Mouse (Mus musculus) hindbrain, embryonic 15.5 days (tissue): ENCODE measurements around the gene Crybg1. TPM values are rescaled to one million over a fixed set of nuclear protein-coding genes. Genes with fewer than 3 reads are reported as not detected.

Experiments
- ATAC-seq: fragments of 200-750 bp; cut with Nextera tagmentation; 2 replicates; pipeline ENCODE4 v1.8.0; 2017; ENCODE audit warnings: low read depth, moderate number of reproducible peaks, moderate TSS enrichment; ENCODE audit not compliant: low FRiP score
- H3K27ac ChIP-seq: fragments of 300-500 bp; sonication (generic); replicated peaks from 2 replicates; pipeline ENCODE4 v1.5.1; 2015; ENCODE audit warnings: mild to moderate bottlenecking, inconsistent platforms
- H3K27me3 ChIP-seq: fragments of 300-500 bp; sonication (generic); 2 replicates; pipeline ENCODE4 v1.6.1; 2015; ENCODE audit warnings: control low read depth, inconsistent platforms
- H3K36me3 ChIP-seq: fragments of 300-500 bp; sonication (generic); 2 replicates; pipeline ENCODE4 v1.6.1; 2015; ENCODE audit warnings: control low read depth, inconsistent platforms
- H3K4me1 ChIP-seq: fragments of 300-500 bp; sonication (generic); replicated peaks from 2 replicates; pipeline ENCODE4 v1.6.1; 2015; ENCODE audit warnings: control low read depth, inconsistent platforms
- H3K4me2 ChIP-seq: fragments of 300-500 bp; sonication (generic); 2 replicates; pipeline ENCODE4 v1.6.1; 2015; ENCODE audit warnings: moderate library complexity, mild to moderate bottlenecking, inconsistent platforms
- H3K4me3 ChIP-seq: fragments of 300-500 bp; sonication (generic); 2 replicates; pipeline ENCODE4 v1.5.1; 2015; ENCODE audit warnings: mild to moderate bottlenecking, inconsistent platforms
- H3K9ac ChIP-seq: fragments of 300-500 bp; sonication (generic); 2 replicates; pipeline ENCODE4 v1.6.1; 2015; ENCODE audit warnings: inconsistent platforms
- H3K9me3 ChIP-seq: fragments of 300-500 bp; sonication (generic); 2 replicates; pipeline ENCODE4 v1.6.1; 2016; ENCODE audit warnings: control low read depth, inconsistent platforms
- WGBS: fragments of 180-500 bp; shearing (Covaris S2); methylation state at CpG from one replicate; pipeline ENCODE4 v1.1.7; 2015; 5-methylcytosine and 5-hydroxymethylcytosine counted together
- polyA plus RNA-seq: library from polyadenylated mRNA; unstranded; fragments of >200 nt; fragmentation: Nextera tagmentation; extraction: Ambion mirVana; gene quantifications from 2 replicates; pipeline ENCODE4 v1.2.1, GENCODE M21; 2015

The Crybg1 gene
- polyA plus RNA-seq, result 0.21 and 0.31 TPM in 2 replicates

DNA sequence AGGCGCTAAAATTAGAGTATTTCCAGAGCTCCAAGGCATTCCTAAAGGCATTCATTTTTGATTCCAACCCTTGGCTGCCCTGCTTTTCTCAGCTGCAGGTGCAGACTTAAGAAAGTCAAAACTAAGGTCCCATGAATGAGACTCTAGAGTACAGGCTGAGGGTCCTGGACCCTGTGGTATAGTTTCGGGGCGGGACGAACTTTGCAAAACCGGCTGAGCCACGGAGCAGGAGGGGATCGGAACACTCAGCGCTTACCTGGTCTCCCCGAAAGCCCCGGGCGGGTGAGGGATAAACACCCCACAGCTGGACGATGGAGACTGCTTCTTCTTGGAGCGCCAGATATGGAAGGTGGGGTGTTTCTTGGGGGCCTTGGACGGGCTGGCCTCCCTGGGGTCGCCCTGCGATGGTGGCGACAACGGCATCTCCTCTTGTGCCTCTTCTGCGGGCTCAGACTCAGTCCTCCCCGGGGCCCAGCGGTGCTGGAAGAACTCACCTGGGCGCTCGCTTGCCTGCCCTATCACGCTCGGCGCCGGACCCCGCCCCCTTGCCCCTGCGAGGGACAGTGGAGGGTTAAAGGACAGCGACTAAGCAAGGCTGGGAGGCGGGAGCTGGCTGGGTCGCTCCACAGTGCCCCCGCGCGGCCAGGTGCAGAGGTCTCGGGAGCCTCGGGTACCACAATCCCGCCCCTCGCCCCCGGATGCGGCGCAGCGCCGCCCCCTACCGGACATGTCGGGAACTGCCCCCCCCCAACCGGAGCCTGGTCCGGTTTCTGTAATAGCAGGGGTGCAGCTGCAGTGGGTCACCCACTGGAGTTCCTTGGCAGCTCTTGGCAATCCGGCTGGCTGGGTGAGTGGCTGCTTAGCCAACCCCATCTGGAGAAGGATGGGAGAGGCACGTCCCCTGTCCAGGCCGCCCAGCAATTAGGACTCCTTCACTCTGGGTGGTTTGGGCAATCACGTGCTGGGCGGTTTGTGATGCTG, at the start of gene Crybg1:
TSS of gene Crybg1 (minus strand) at position 517 of the 981 bp plus-strand sequence.
- Histone ChIP-seq H3K4me2 (peak within 1 kb of the TSS; percentile 68), H3K9ac (no peak within 1 kb of the TSS), H3K4me3 (peak within 1 kb of the TSS; percentile 37), H3K36me3 (no peaks in the 10 kb centered on the region), H3K9me3 (no peaks in the 10 kb centered on the region), H3K27ac (no peak within 1 kb of the TSS), H3K4me1 (peaks cover 11% of the 10 kb centered on the region), H3K27me3 (peaks cover 14% of the 10 kb centered on the region)
- WGBS, result 4% methylated on average over 53 of the region's 53 CpGs
- peak; percentile 54; the same call in 1 of the 2 replicates for ATAC-seq

DNA sequence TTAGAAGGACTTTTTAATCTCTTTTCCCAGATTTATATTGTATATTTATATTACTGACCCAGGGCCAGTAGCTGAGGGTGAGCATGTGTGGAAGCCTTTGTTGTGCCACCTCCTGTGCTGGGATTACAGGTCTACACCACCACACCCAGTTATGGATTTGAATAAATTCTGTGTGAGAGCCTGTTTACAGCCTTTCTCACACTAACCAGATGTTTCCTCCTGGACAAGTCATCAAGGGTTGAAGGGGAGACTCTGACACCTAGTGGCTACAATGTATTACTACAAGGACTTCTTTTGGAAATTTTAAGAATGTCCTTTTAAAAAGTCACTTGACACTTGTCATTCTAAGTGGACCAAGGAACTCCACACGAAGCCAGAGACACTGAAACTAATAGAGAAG, 28.7 kb upstream of the Crybg1 start:
- no peak for ATAC-seq
- 0% methylated on average over 1 of the region's 1 CpGs for WGBS
- Histone ChIP-seq H3K9ac (no peak overlapping the region), H3K27me3 (no peaks in the 10 kb centered on the region), H3K36me3 (no peaks in the 10 kb centered on the region), H3K4me3 (no peak overlapping the region), H3K4me2 (no peak overlapping the region), H3K4me1 (no peaks in the 10 kb centered on the region), H3K27ac (no peak overlapping the region), H3K9me3 (no peaks in the 10 kb centered on the region)

DNA sequence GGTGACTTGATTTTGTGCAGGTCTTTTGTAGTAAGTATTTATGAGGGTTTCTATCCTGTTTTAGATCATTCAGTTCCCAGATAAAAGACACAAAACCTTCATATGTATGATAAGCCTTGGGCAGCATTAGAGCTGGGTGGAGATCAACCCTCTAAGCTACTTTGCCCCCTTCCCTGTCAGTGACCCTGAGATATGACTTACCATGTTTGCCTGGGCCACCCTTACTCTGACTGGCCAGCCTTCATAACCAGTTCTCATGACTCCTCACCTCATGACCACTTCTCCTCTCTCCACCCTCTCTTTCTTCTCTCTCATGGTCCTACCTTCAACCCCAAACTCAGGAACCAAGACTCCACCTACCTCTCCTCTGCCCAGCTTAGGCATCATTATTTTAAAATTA, 27.9 kb upstream of the Crybg1 start:
- no peak overlapping the region for H3K9ac ChIP-seq
- no peak overlapping the region for H3K4me3 ChIP-seq
- ATAC-seq, result no peak
- H3K4me1 ChIP-seq, result no peaks in the 10 kb centered on the region
- no peaks in the 10 kb centered on the region for H3K27me3 ChIP-seq
- H3K27ac ChIP-seq, result no peak overlapping the region
- H3K36me3 ChIP-seq, result no peaks in the 10 kb centered on the region
- no peaks in the 10 kb centered on the region for H3K9me3 ChIP-seq
- H3K4me2 ChIP-seq, result no peak overlapping the region

DNA sequence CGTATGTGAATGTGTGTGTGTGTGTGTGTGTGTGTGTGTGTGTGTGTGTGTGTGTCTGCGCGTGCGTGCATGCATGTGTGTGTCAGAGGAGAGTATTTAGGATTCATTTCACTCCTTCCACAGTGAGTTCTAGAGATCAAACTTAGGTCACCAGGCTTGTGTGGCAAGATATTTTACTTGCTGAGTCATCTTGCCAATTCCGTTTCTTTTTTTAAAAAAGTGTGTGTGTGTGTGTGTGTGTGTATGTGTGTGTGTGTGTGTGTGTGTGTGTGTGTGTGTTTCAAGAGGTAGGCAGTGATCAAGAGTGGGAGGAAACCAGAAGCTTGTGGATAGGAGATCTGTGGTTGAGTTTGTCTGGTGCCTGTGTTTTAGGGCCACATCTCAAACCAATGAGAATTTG, 27.5 kb upstream of the Crybg1 start:
- Histone ChIP-seq H3K4me2 (no peak overlapping the region), H3K36me3 (no peaks in the 10 kb centered on the region), H3K27ac (no peak overlapping the region), H3K4me3 (no peak overlapping the region), H3K9ac (no peak overlapping the region), H3K9me3 (no peaks in the 10 kb centered on the region), H3K4me1 (no peaks in the 10 kb centered on the region), H3K27me3 (no peaks in the 10 kb centered on the region)
- ATAC-seq, result no peak
- 96% methylated on average over 5 of the region's 5 CpGs for WGBS

DNA sequence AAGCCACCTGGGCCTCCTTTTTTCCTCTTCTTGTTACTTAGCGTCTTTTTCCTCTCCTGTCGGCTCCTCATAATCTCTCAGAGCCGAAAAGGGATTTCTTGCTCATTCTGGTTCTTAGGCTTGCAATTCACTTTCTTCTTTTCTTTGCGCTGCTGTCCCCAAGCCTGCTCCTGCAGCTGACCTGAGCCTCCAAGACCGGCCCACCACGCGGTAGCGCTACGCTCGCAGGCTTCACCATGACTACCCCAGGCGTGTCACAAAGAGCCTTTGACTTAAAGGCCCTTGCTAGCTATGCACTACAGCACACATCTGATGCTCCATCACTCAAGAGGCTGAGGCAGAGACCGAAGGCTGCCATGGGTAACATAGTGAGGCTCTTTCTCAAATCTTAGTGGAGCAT, 21.5 kb upstream of the Crybg1 start:
- H3K4me2 ChIP-seq, result no peak overlapping the region
- no peaks in the 10 kb centered on the region for H3K36me3 ChIP-seq
- no peak overlapping the region for H3K4me3 ChIP-seq
- WGBS, result 75% methylated on average over 12 of the region's 12 CpGs
- H3K9me3 ChIP-seq, result no peaks in the 10 kb centered on the region
- H3K27ac ChIP-seq, result no peak overlapping the region
- H3K27me3 ChIP-seq, result no peaks in the 10 kb centered on the region
- H3K4me1 ChIP-seq, result no peaks in the 10 kb centered on the region
- ATAC-seq, result no peak
- H3K9ac ChIP-seq, result no peak overlapping the region

DNA sequence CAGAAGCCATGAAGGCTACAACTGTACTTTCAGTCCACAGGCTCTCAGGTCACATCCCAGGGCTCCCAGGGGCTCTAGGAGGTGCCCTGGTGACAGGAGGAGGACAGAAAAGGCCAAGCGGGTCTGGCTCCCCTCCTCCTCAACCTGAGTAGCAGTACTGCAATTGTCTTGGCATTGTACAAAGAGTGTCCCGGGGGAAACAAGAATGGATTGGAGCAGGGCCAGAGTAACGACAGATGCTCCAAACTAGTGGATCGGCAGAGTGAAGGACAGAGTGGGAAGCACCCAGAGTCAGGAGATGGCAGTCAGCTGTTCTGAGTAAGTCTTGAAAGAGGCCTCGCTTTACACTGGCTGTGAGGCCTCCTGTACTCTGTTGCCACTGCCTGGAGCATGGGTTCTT, 18.4 kb upstream of the Crybg1 start:
- H3K36me3 ChIP-seq, result no peaks in the 10 kb centered on the region
- no peaks in the 10 kb centered on the region for H3K27me3 ChIP-seq
- no peak overlapping the region for H3K4me3 ChIP-seq
- no peak overlapping the region for H3K4me2 ChIP-seq
- H3K9me3 ChIP-seq, result no peaks in the 10 kb centered on the region
- H3K27ac ChIP-seq, result no peak overlapping the region
- no peaks in the 10 kb centered on the region for H3K4me1 ChIP-seq
- H3K9ac ChIP-seq, result no peak overlapping the region
- ATAC-seq, result no peak
- 56% methylated on average over 5 of the region's 5 CpGs for WGBS

DNA sequence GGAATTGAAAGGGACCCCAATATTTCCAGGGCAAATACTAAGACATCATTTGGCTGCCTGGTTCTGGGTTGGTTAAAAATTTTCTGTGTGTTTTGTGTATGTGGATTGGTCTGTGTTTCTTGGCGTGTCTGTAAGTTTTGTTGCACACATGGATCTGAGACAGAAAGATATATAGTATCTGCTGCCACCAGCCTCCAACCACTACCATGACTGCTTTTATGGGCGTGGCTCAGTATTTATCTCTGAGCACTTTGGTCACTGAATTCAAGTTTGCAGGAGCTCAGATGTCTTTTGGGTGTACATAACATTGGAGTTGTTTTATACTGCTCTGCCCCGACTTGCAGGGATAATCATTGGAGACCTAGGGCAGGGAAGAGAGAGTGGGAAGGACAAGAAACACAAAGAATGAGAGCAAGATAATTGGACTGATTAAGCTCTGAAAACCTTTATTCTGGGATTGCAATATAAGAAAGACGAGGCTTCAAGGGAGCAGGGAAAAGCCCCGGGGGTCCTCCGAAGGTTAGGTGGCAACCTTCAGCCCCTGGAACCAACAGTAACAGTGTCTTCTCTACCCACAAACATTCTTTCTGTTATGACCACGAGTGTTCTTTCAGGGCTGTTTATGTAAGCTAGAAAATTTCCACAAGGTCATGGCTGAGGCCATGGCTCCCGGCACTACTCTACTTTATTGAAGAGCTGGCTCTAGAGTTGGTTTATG, 15.8 kb upstream of the Crybg1 start:
- Histone ChIP-seq H3K9ac (no peak overlapping the region), H3K4me1 (no peaks in the 10 kb centered on the region), H3K4me2 (no peak overlapping the region), H3K27ac (no peak overlapping the region), H3K36me3 (no peaks in the 10 kb centered on the region), H3K27me3 (no peaks in the 10 kb centered on the region), H3K4me3 (no peak overlapping the region), H3K9me3 (no peaks in the 10 kb centered on the region)
- no peak for ATAC-seq
- WGBS, result 85% methylated on average over 8 of the region's 8 CpGs

DNA sequence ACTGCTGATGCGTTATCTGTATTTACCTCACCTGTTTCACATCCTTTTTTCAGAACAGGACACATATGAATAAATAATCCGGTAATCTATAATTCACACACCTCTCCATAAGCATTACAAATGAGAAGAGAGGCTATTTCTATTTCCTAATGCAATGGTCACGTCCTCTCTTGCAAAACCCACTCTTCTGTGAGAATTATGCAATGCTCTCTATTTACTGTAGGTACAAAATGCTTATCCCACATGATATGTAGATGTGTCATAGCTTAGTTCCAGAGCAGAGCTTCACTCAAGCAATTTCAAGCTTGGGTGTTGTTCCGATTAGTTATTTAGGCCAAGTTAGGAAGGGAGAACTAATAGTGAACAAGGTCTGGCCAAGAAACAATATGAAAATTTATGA, 14.4 kb upstream of the Crybg1 start:
- Histone ChIP-seq H3K4me2 (no peak overlapping the region), H3K9me3 (no peaks in the 10 kb centered on the region), H3K27ac (no peak overlapping the region), H3K36me3 (no peaks in the 10 kb centered on the region), H3K4me3 (no peak overlapping the region), H3K9ac (no peak overlapping the region), H3K27me3 (no peaks in the 10 kb centered on the region), H3K4me1 (no peaks in the 10 kb centered on the region)
- WGBS, result 86% methylated on average over 4 of the region's 4 CpGs
- no peak for ATAC-seq

DNA sequence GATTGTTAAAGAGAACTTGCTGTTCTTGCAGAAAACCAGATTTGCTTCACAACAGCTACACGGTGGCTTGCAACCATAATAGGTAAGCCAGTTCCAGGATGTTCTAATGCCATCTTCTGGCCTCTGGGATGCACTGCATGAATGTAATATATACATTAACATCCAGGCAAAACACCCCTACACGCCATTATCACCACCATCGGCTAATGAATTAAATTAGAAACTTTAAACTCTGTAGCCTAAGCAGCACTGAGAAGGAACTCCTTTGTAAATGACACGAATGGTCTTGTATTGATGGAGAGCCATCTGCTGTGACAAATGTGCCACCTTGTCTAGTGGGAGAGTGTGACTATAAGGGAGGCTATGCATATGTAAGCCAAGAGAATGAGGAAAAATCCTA, 11.5 kb upstream of the Crybg1 start:
- peak; percentile 69; the same call in 1 of the 2 replicates for ATAC-seq
- no peaks in the 10 kb centered on the region for H3K4me1 ChIP-seq
- H3K9me3 ChIP-seq, result no peaks in the 10 kb centered on the region
- no peaks in the 10 kb centered on the region for H3K27me3 ChIP-seq
- 53% methylated on average over 4 of the region's 4 CpGs for WGBS
- no peak overlapping the region for H3K9ac ChIP-seq
- H3K27ac ChIP-seq, result no peak overlapping the region
- no peak overlapping the region for H3K4me2 ChIP-seq
- H3K4me3 ChIP-seq, result no peak overlapping the region
- H3K36me3 ChIP-seq, result no peaks in the 10 kb centered on the region

DNA sequence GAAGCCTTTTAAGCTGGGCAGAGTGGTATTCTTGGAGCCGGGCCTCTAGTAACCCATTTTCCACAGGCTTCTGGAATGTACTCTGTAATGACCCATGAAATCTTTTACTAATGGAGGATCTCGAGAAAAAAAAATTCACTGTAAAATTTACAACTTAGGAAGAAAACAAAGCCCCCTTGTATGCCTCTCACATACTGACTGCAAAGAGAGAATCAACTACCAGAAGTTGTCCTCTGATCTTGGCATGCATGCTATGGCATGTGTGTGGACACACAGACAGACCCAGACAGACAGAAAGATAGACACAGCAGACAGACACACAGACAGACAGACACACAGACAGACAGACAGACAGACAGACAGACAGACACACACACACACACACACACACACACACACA, 8.8 kb upstream of the Crybg1 start:
- ATAC-seq, result no peak
- WGBS, result 52% methylated on average over 2 of the region's 2 CpGs

DNA sequence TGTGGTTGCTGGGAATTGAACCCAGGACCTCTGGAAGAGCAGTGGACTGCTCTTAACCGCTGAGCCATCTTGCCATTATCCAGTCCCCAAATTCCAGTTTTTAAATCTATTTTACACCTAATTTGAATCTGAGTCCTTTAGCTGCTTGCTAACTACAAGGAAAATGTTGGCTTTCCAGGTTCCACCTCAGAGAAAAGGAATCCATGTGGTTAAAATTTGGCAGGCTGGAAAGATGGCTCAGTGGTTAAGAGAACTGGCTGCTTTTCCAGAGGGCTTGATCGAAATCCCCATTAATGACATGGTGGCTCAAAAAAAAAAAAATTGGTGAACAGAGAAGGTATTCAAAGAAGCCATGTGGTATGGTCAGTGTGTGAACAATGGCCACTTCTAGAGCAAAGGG, 1.8 kb upstream of the Crybg1 start:
- ATAC-seq, result no peak
- Histone ChIP-seq H3K4me2 (no peak overlapping the region), H3K27ac (no peak overlapping the region), H3K36me3 (no peaks in the 10 kb centered on the region), H3K4me1 (peaks cover 11% of the 10 kb centered on the region), H3K9me3 (no peaks in the 10 kb centered on the region), H3K9ac (no peak overlapping the region), H3K27me3 (peaks cover 14% of the 10 kb centered on the region), H3K4me3 (no peak overlapping the region)
- WGBS, result 96% methylated on average over 2 of the region's 2 CpGs

More for the DNA sequence above, 8.8 kb upstream of the Crybg1 start:
- H3K27me3 ChIP-seq, result no peaks in the 10 kb centered on the region
- H3K4me1 ChIP-seq, result no peaks in the 10 kb centered on the region
- H3K9me3 ChIP-seq, result no peaks in the 10 kb centered on the region
- H3K36me3 ChIP-seq, result no peaks in the 10 kb centered on the region
- H3K27ac ChIP-seq, result no peak overlapping the region
- no peak overlapping the region for H3K9ac ChIP-seq
- H3K4me2 ChIP-seq, result no peak overlapping the region
- no peak overlapping the region for H3K4me3 ChIP-seq

DNA sequence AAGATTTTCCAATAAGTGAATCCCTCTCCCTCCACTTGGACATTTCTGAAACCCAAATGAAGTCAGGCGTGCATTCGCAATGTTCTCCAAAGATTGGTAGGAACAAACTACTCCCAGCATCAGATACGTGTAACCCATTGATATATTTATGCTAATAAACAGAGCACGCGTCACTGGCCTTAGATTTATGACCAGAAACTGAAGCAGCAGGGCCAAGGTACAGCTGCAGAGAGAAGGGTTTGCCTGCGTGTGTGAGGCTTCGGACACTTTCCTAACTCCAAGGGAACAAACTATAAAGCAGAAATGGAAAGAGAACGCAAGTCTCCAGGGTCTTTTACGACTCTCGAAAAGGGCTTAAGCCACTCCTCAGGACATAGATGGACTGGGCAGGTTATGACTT, 5.3 kb downstream of the Crybg1 start:
- Histone ChIP-seq H3K9ac (no peak overlapping the region), H3K36me3 (no peaks in the 10 kb centered on the region), H3K4me3 (no peak overlapping the region), H3K27ac (no peak overlapping the region), H3K4me1 (peaks cover under 1% of the 10 kb centered on the region), H3K27me3 (0 out of 2 replicates have a peak, but pooled peaks cover under 1% of the 10 kb centered on the region), H3K4me2 (no peak overlapping the region), H3K9me3 (no peaks in the 10 kb centered on the region)
- ATAC-seq, result no peak
- WGBS, result 90% methylated on average over 10 of the region's 10 CpGs
